Mouse (Mus musculus) heart, embryonic 16.5 days (tissue): ENCODE data around the gene Cad. TPM values are rescaled to one million over a fixed set of nuclear protein-coding genes. Genes with fewer than 3 reads are reported as not detected.
A peak's percentile ranks its signal among the peaks of the same experiment; 100 is the strongest.

Experiments used
- ATAC-seq: fragments of 200-750 bp; cut with Nextera tagmentation; replicated peaks from 2 replicates; pipeline ENCODE4 v1.8.0; 2017; ENCODE audit warnings: moderate number of reproducible peaks; ENCODE audit not compliant: insufficient read depth, low FRiP score; ENCODE audit errors: extremely low read depth
- H3K27ac ChIP-seq: fragments of 300-500 bp; sonication (generic); 2 replicates; pipeline ENCODE4 v1.5.1; 2014; ENCODE audit warnings: mild to moderate bottlenecking, low read length, control low read depth, moderate library complexity
- H3K27me3 ChIP-seq: fragments of 300-500 bp; sonication (generic); 2 replicates; pipeline ENCODE4 v1.6.1; 2014; ENCODE audit warnings: low read length, mixed read lengths; ENCODE audit not compliant: control insufficient read depth, insufficient read depth
- H3K36me3 ChIP-seq: fragments of 300-500 bp; sonication (generic); 2 replicates; pipeline ENCODE4 v1.6.1; 2014; ENCODE audit not compliant: control insufficient read depth, insufficient read depth
- H3K4me1 ChIP-seq: fragments of 300-500 bp; sonication (generic); 2 replicates; pipeline ENCODE4 v1.6.1; 2014; ENCODE audit warnings: low read length, mixed read lengths; ENCODE audit not compliant: control insufficient read depth, insufficient read depth
- H3K4me2 ChIP-seq: fragments of 300-500 bp; sonication (generic); 2 replicates; pipeline ENCODE4 v1.6.1; 2014; ENCODE audit warnings: low read depth, mild to moderate bottlenecking, control low read depth, low read length
- H3K4me3 ChIP-seq: fragments of 300-500 bp; sonication (generic); 2 replicates; pipeline ENCODE4 v1.5.1; 2014; ENCODE audit warnings: mild to moderate bottlenecking, control low read depth, low read length
- H3K9ac ChIP-seq: fragments of 300-500 bp; sonication (generic); 2 replicates; pipeline ENCODE4 v1.6.1; 2014; ENCODE audit warnings: low read length, control low read depth
- H3K9me3 ChIP-seq: fragments of 300-500 bp; sonication (generic); replicated peaks from 2 replicates; pipeline ENCODE4 v1.6.1; 2016; ENCODE audit warnings: low read length; ENCODE audit not compliant: control insufficient read depth
- WGBS: fragments of 180-500 bp; shearing (Covaris S2); extraction: QIAGEN DNeasy Blood & Tissue Kit; methylation state at CpG from one replicate; pipeline ENCODE4 v1.1.7; 2014; 5-methylcytosine and 5-hydroxymethylcytosine counted together
- polyA plus RNA-seq: library from polyadenylated mRNA; unstranded; fragments of >200 nt; fragmentation: Nextera tagmentation; extraction: Ambion mirVana; gene quantifications from 2 replicates; pipeline ENCODE4 v1.2.1, GENCODE M21; 2015

The Cad gene
- polyA plus RNA-seq, 1 experiment from 2014 or later = 14.4 TPM

- no peaks in the 10 kb centered on the region for H3K9me3 ChIP-seq
- peaks cover 23% of the 10 kb centered on the region for H3K4me1 ChIP-seq
- 82% methylated on average over 3 of the region's 3 CpGs for WGBS
- H3K4me2 ChIP-seq = no peak overlapping the region
- no peak overlapping the region for H3K9ac ChIP-seq
- H3K4me3 ChIP-seq = no peak overlapping the region
- no peak overlapping the region for H3K27ac ChIP-seq
- no peak for ATAC-seq
- H3K36me3 ChIP-seq = peaks cover 13% of the 10 kb centered on the region; the same call in 1 of the 2 replicates
- H3K27me3 ChIP-seq = no peaks in the 10 kb centered on the region
These were observed 26.8 kb downstream of the Cad start for GRCm38 (mm10) chr5:31081386-31081785.

- Histone ChIP-seq H3K4me2 (peak overlapping the region; percentile 39), H3K4me3 (peak overlapping the region; percentile 12; the same call in 1 of the 2 replicates), H3K36me3 (peaks cover 10% of the 10 kb centered on the region; the same call in 1 of the 2 replicates), H3K4me1 (peaks cover 25% of the 10 kb centered on the region), H3K27ac (no peak overlapping the region), H3K9ac (no peak overlapping the region), H3K27me3 (no peaks in the 10 kb centered on the region), H3K9me3 (no peaks in the 10 kb centered on the region)
- WGBS = 14% methylated on average over 5 of the region's 5 CpGs
- no peak for ATAC-seq
These were observed 27.8 kb downstream of the Cad start for GRCm38 (mm10) chr5:31082355-31082754.

GRCm38 (mm10) chr5:31082935-31083625, 28.5 kb downstream of the Cad start:
- peaks cover 4% of the 10 kb centered on the region for H3K27me3 ChIP-seq

GRCm38 (mm10) chr5:31083949-31084348, 29.4 kb downstream of the Cad start:
- no peak overlapping the region for H3K4me3 ChIP-seq
- H3K36me3 ChIP-seq = peaks cover under 1% of the 10 kb centered on the region; the same call in 1 of the 2 replicates
- H3K4me2 ChIP-seq = peak overlapping the region; percentile 43
- H3K27me3 ChIP-seq = peaks cover 13% of the 10 kb centered on the region
- WGBS = 8% methylated on average over 8 of the region's 8 CpGs
- peaks cover 25% of the 10 kb centered on the region for H3K4me1 ChIP-seq
- 0 out of 2 replicates have a peak overlapping the region, but pooled peaks have one; percentile 25 for H3K27ac ChIP-seq
- no peaks in the 10 kb centered on the region for H3K9me3 ChIP-seq
- peak; percentile 21; the same call in 1 of the 2 replicates for ATAC-seq
- no peak overlapping the region for H3K9ac ChIP-seq

More at GRCm38 (mm10) chr5:31082935-31083625, 28.5 kb downstream of the Cad start:
- H3K27ac ChIP-seq = no peak overlapping the region
- no peak overlapping the region for H3K9ac ChIP-seq
- peaks cover 6% of the 10 kb centered on the region; the same call in 1 of the 2 replicates for H3K36me3 ChIP-seq
- H3K4me3 ChIP-seq = no peak overlapping the region
- WGBS = 10% methylated on average over 12 of the region's 12 CpGs
- no peaks in the 10 kb centered on the region for H3K9me3 ChIP-seq
- peak; percentile 14; the same call in 1 of the 2 replicates for ATAC-seq
- peak overlapping the region; percentile 39 for H3K4me2 ChIP-seq
- H3K4me1 ChIP-seq = peaks cover 25% of the 10 kb centered on the region

GRCm38 (mm10) chr5:31086606-31087005, 32.0 kb downstream of the Cad start:
- no peak overlapping the region for H3K4me3 ChIP-seq
- no peaks in the 10 kb centered on the region for H3K36me3 ChIP-seq
- H3K9ac ChIP-seq = no peak overlapping the region
- no peak overlapping the region for H3K27ac ChIP-seq
- no peaks in the 10 kb centered on the region for H3K9me3 ChIP-seq
- H3K27me3 ChIP-seq = peaks cover 37% of the 10 kb centered on the region
- peaks cover 19% of the 10 kb centered on the region for H3K4me1 ChIP-seq
- H3K4me2 ChIP-seq = no peak overlapping the region
- ATAC-seq = no peak
- 26% methylated on average over 7 of the region's 7 CpGs for WGBS

- Histone ChIP-seq H3K4me2 (no peak overlapping the region), H3K27me3 (peaks cover 43% of the 10 kb centered on the region), H3K9ac (no peak overlapping the region), H3K4me1 (peaks cover 19% of the 10 kb centered on the region), H3K4me3 (no peak overlapping the region), H3K9me3 (no peaks in the 10 kb centered on the region), H3K36me3 (no peaks in the 10 kb centered on the region), H3K27ac (no peak overlapping the region)
- ATAC-seq = no peak
- WGBS = 67% methylated on average over 2 of the region's 2 CpGs
These were observed 32.6 kb downstream of the Cad start for GRCm38 (mm10) chr5:31087131-31087530.

GRCm38 (mm10) chr5:31092231-31092975, 37.8 kb downstream of the Cad start:
- no peak for ATAC-seq
- Histone ChIP-seq H3K4me3 (peak overlapping the region; percentile 54), H3K9me3 (no peaks in the 10 kb centered on the region), H3K27me3 (peaks cover 91% of the 10 kb centered on the region), H3K4me2 (peak overlapping the region; percentile 77), H3K9ac (peak overlapping the region; percentile 52), H3K27ac (no peak overlapping the region), H3K4me1 (peaks cover 26% of the 10 kb centered on the region), H3K36me3 (no peaks in the 10 kb centered on the region)
- 5% methylated on average over 42 of the region's 53 CpGs for WGBS

- Histone ChIP-seq H3K27ac (no peak overlapping the region), H3K9ac (peak overlapping the region; percentile 52), H3K27me3 (peaks cover 92% of the 10 kb centered on the region), H3K4me1 (peaks cover 26% of the 10 kb centered on the region), H3K4me3 (peak overlapping the region; percentile 54), H3K9me3 (no peaks in the 10 kb centered on the region; the same call in 1 of the 2 replicates), H3K4me2 (peak overlapping the region; percentile 77), H3K36me3 (no peaks in the 10 kb centered on the region)
- under 1% methylated on average over 48 of the region's 54 CpGs for WGBS
- ATAC-seq = peak; percentile 18; the same call in 1 of the 2 replicates
These were observed 38.8 kb downstream of the Cad start for GRCm38 (mm10) chr5:31093151-31094041.
